24 mouse cellular contexts compared by ENCODE assay signal in the genomic region with DNA sequence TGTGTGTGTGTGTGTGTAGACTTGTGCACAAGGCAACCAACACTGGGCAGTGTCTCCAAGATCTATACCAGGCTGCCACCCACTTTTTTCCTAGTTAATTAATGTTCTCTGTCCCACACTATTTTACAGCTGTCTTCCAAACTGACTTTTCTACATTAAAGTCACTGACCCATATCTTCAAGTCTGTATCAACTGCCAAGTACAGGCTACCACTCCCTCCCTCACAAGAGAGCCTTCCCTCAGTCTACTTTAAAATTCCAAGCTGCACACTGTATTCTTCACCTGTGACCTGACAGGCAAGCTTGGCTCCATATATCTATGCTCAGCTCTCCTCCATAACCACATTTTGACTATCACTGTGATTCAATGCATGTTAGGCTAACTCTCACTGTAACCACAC. TPM values are rescaled to one million over a fixed set of nuclear protein-coding genes. Genes with fewer than 3 reads are reported as not detected.
DNase-seq lines count a peak whose midpoint lies in the region; ATAC-seq and TF ChIP-seq lines count a peak whose summit lies in the region.
"Had no signal": no experiment of that assay in that cellular context is flagged by ENCODE, and none has a peak within 500 bp of the region (broad histone marks: within the 10 kb centered on the region; RNA-seq: fewer than 3 reads in every experiment).

No protein-coding gene starts in this region.

- TF ChIP-seq CTCF in kidney, adult 2 months (conservative IDR thresholded peaks at IDR 0.05; ENCODE audit: insufficient read depth, insufficient read length, low read depth, low read length) = no peak
- TF ChIP-seq CTCF in kidney, postnatal 0 days (IDR thresholded peaks at IDR 0.05; ENCODE audit: low read depth) = no peak

- no peak overlapping the region for H3K4me2 ChIP-seq in kidney, embryonic 15.5 days
- no peak overlapping the region for H3K4me2 ChIP-seq in kidney, postnatal 0 days (ENCODE audit: low read length)
- H3K4me2 ChIP-seq: embryonic facial prominence, embryonic 12.5 days; forebrain, embryonic 13.5 days; forebrain, embryonic 15.5 days had no signal

- H3K36me3 ChIP-seq in kidney, adult 2 months (ENCODE audit: control insufficient read depth, insufficient read depth, low read length) = peaks cover 21% of the 10 kb centered on the region
- H3K36me3 ChIP-seq in kidney, embryonic 15.5 days = peaks cover 86% of the 10 kb centered on the region
- peaks cover 48% of the 10 kb centered on the region for H3K36me3 ChIP-seq in kidney, postnatal 0 days (ENCODE audit: insufficient read depth, low read length)

- no peak overlapping the region for H3K9ac ChIP-seq in kidney, embryonic 15.5 days
- H3K9ac ChIP-seq in kidney, postnatal 0 days (ENCODE audit: low read depth, low read length) = no peak overlapping the region
- H3K9ac ChIP-seq: embryonic facial prominence, embryonic 12.5 days; forebrain, embryonic 13.5 days; forebrain, embryonic 15.5 days had no signal

- TF ChIP-seq POLR2A in kidney, adult 2 months (IDR thresholded peaks at IDR 0.05; ENCODE audit: low read depth, low read length) = no peak

- no peaks in the 10 kb centered on the region for H3K9me3 ChIP-seq in kidney, embryonic 15.5 days (replicated peaks)
- H3K9me3 ChIP-seq in kidney, postnatal 0 days (replicated peaks; ENCODE audit: low read length) = no peaks in the 10 kb centered on the region
- H3K9me3 ChIP-seq: embryonic facial prominence, embryonic 10.5 days; embryonic facial prominence, embryonic 12.5 days; forebrain, embryonic 13.5 days; forebrain, embryonic 15.5 days; G1E had no signal

- peak; percentile 32 for DNase-seq in kidney, adult 2 months
- DNase-seq in kidney, postnatal 4 days = no peak
- no peak for DNase-seq in kidney, postnatal 10 days
- DNase-seq in kidney, postnatal 0 days (ENCODE audit: low spot score) = peak; percentile 70
- DNase-seq in kidney, adult 9 months = no peak
- DNase-seq: adrenal gland, adult 8-10 months; adrenal gland, postnatal 14 days; adrenal gland, postnatal 36 days; B cell, adult 2 months; cerebellum, adult 11-12 months; cerebellum, adult 2 months; cerebellum, adult 9-10 months; cerebellum, postnatal 10 days; cerebellum, postnatal 25 days had no signal

- no peaks in the 10 kb centered on the region for H3K27me3 ChIP-seq in kidney, adult 2 months (replicated peaks; ENCODE audit: control insufficient read depth, insufficient read depth, low read length)
- no peaks in the 10 kb centered on the region for H3K27me3 ChIP-seq in kidney, embryonic 15.5 days
- no peaks in the 10 kb centered on the region for H3K27me3 ChIP-seq in kidney, postnatal 0 days (ENCODE audit: insufficient read depth, low read length)
- H3K27me3 ChIP-seq: CH12.LX; embryonic facial prominence, embryonic 12.5 days; forebrain, embryonic 13.5 days; forebrain, embryonic 15.5 days; Patski had no signal

- peaks cover 5% of the 10 kb centered on the region; the same call in 1 of the 2 replicates for H3K4me1 ChIP-seq in kidney, adult 2 months (ENCODE audit: control insufficient read depth, insufficient read depth, low read length)
- H3K4me1 ChIP-seq in kidney, embryonic 15.5 days = 0 out of 2 replicates have a peak, but pooled peaks cover 7% of the 10 kb centered on the region
- H3K4me1 ChIP-seq in kidney, postnatal 0 days (replicated peaks; ENCODE audit: insufficient read depth, low read length) = no peaks in the 10 kb centered on the region
- H3K4me1 ChIP-seq: embryonic facial prominence, embryonic 10.5 days; embryonic facial prominence, embryonic 12.5 days; forebrain, embryonic 13.5 days; forebrain, embryonic 15.5 days had no signal

- peak; percentile 73 for ATAC-seq in kidney, embryonic 15.5 days (replicated peaks; ENCODE audit: low FRiP score)
- ATAC-seq in kidney, postnatal 0 days (replicated peaks; ENCODE audit: low FRiP score, low read depth) = peak; percentile 68; the same call in 1 of the 2 replicates
- ATAC-seq: activated CD4-positive, CD25-positive, alpha-beta regulatory T cell, adult 4 months; CD4-positive, CD25-positive, alpha-beta regulatory T cell, adult 4 months; forebrain, embryonic 13.5 days; forebrain, embryonic 15.5 days; Patski had no signal

- no peak overlapping the region for H3K4me3 ChIP-seq in kidney, adult 2 months (ENCODE audit: insufficient read depth, low read depth, low read length)
- H3K4me3 ChIP-seq in kidney, embryonic 15.5 days (replicated peaks) = no peak overlapping the region
- no peak overlapping the region for H3K4me3 ChIP-seq in kidney, postnatal 0 days (replicated peaks; ENCODE audit: low read depth, low read length)
- H3K4me3 ChIP-seq: embryonic facial prominence, embryonic 10.5 days; embryonic facial prominence, embryonic 12.5 days; forebrain, embryonic 13.5 days; forebrain, embryonic 15.5 days had no signal

- H3K27ac ChIP-seq in kidney, adult 2 months (ENCODE audit: insufficient read depth, low read depth, low read length) = no peak overlapping the region
- no peak overlapping the region for H3K27ac ChIP-seq in kidney, embryonic 15.5 days
- H3K27ac ChIP-seq in kidney, postnatal 0 days = no peak overlapping the region
- H3K27ac ChIP-seq: embryonic facial prominence, embryonic 10.5 days; embryonic facial prominence, embryonic 12.5 days; forebrain, embryonic 13.5 days; forebrain, embryonic 15.5 days had no signal

RNA-seq across cellular contexts. Expression of gene Kdm3a, which starts 19.6 kb away (rescaled TPM):
- 9.5 and 10.9 TPM in 2 replicates for polyA plus RNA-seq in kidney, adult 2 months (2012; rRNA removed)
- polyA plus RNA-seq in kidney, embryonic 15.5 days (2015; fragmentation: Nextera tagmentation; extraction: Ambion mirVana) = 47.3 and 51.7 TPM in 2 replicates
- polyA plus RNA-seq in kidney, postnatal 0 days (2015; fragmentation: Nextera tagmentation; extraction: Ambion mirVana) = 25.6 and 26.4 TPM in 2 replicates

Comparison
In these comparisons a context has a peak if more than half of its experiments do, and no peak if none do; other contexts are left out.
1. DNase-seq: peak in kidney, adult 2 months (single experiment) and kidney, postnatal 0 days (single experiment); none in kidney, postnatal 4 days (0 of 2), kidney, postnatal 10 days (single experiment) and kidney, adult 9 months (single experiment).